Mouse (Mus musculus) mouse embryonic stem cell (cell line): ENCODE results near the gene Hoxd11.

Source experiments
- in situ Hi-C, 2 experiments: fragments of 300-500 bp; cut with MboI; formaldehyde crosslinking; loops; 1 replicate in 1 of 2; 3 replicates in 1 of 2; pipeline ENCODE4 v1.14.3; 2019 to 2020; ENCODE audit warnings: low sequenced_read_pairs in 2 of 2, low pct_unique_long_range_greater_than_20kb in 1 of 2, mixed read lengths in 1 of 2; ENCODE audit not compliant: unreplicated experiment in 1 of 2

Gene Hoxd11

DNA sequence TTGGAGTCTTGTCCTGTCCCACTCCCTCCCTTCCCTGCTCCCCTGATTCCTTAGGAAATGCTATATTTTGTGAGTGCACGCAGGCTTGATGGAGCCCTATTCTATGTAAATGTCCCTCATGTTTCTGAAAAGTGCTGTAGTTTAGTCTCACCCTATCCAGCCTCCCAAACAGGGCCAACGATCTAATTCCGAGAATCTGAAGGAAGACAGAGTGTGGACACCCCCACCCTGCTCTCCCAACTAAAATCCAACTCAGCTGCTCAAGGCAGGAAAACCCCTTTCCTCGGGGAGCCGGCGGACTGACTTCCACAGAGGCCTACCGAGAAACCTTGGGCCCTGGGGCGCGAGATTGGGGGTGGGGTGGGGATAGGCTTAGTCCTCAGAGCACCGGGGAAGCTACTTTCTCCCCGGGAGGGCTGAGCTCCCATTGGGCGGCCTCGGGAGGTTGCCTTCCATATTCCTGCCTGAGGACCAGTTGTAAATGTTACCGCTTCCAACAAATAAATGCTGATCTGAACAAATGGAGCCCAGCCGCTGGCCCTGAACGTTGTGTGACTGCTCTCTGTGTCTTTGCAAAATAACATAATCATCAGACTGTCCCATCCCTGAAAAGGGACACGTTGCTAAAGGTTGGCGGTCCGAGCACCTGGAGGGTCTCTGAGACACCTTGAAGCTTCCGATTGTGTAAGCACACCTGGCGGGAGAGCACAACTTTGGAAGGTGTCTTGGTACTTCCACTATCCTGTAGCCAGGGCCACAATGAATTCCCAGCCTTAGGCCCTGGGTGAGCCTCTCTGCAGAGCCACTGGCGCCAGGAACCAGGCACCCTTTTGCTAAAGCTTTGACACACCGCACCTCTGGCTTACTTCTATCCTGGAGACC, 20.5 kb downstream of the Hoxd11 start:
- in situ Hi-C loops: loop anchor here (5.0 to 25.0 kb wide), 4 partner anchors 37 to 887 kb away; no protein-coding TSS in a partner anchor

- in situ Hi-C loops: loop anchor here in 1 of 2 experiments (5.0 kb wide), 1 partner anchor 37 kb away; no protein-coding TSS in a partner anchor
These were observed 21.3 kb downstream of the Hoxd11 start for GRCm38 (mm10) chr2:74700546-74701112.

- in situ Hi-C loops: loop anchor here in 1 of 2 experiments (5.0 kb wide), 1 partner anchor 35 kb away; no protein-coding TSS in a partner anchor
These were observed 22.8 kb downstream of the Hoxd11 start for GRCm38 (mm10) chr2:74701949-74702819.

DNA sequence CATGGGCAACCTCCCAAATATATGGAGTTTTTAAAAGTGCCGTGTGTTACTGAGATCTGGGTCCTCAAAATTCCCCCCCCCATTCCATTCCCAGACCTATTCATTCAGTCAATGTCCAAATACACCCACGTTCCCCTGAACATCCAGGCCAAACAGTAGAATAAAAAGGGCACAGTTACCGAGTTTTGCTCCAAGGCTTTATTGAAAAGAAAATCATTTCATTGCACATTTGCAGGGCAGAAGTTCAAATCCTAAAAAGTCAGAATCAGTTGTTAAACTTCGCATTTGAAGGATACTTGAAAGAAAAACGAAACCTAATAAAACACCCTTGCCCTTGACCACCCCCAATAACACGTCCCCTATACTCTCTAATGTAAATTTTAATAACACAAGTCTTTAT, 23.5 kb downstream of the Hoxd11 start:
- in situ Hi-C loops: loop anchor here in 1 of 2 experiments (5.0 kb wide), 1 partner anchor 34 kb away; no protein-coding TSS in a partner anchor

GRCm38 (mm10) chr2:74703317-74703716, 24.0 kb downstream of the Hoxd11 start:
- in situ Hi-C loops: loop anchor here in 1 of 2 experiments (5.0 kb wide), 1 partner anchor 34 kb away; no protein-coding TSS in a partner anchor

GRCm38 (mm10) chr2:74703720-74704392, 24.5 kb downstream of the Hoxd11 start:
- in situ Hi-C loops: loop anchor here in 1 of 2 experiments (5.0 kb wide), 1 partner anchor 33 kb away; no protein-coding TSS in a partner anchor

DNA sequence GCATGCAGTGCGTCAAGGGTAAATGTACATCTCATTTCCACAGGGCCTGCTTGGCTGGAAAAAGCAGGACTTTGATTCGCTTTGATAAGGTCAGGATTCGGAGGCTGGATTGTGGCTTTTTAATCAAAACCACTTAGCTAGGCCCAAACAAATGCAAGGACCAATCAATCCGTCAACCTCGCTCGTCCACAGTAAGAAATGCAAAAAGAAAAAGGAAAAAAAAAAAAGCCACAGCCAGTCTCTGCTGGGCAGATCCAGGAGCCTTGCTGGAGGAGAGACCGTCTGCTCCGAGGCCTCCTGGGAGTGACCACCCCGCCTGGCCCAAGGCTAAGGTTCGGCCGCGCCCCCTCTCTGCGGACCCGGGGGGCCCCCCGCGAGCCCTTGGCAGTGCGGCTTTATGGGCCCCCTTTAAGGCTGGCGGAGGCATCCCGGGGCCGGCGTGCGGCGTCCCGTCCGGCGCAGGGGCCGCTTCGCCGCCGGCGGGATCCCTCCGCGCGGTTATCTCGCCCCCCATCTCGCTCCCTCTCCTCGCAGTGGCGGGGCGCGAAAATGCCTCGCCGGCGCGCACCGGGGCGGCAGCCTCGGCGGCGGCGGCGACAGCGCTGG, 25.1 kb downstream of the Hoxd11 start, which contains the start of gene Hoxd8:
Gene Hoxd8, plus strand, starts transcription at position 223 of the 606 bp plus-strand sequence.
- in situ Hi-C loops: loop anchor here in 1 of 2 experiments (5.0 kb wide), 1 partner anchor 33 kb away; no protein-coding TSS in a partner anchor

DNA sequence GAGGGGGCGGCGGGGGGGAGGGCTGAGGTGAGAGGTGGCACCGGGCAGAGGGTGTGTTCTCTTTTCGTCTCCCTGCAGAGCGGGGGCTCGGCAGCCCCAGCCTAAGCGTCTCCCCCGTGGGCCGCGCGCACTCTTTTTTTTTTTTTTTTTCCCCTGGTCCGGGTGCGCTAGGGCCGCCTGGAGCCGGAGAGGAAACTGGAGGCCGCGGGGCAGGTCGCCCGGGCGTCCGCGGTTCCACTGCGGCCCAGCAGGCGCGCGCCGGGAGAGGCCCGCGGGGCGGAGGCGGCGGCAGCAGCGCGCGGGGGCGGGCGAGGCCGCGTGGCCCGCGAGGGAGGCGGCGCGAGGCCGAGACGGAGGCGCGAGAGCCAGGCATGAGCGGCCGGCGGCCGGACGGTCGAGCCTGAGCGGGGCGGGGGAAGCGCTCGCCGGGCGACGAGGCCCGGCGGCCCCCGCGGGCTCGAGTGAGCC, 25.7 kb downstream of the Hoxd11 start:
- in situ Hi-C loops: loop anchor here in 1 of 2 experiments (5.0 kb wide), 1 partner anchor 32 kb away; no protein-coding TSS in a partner anchor

DNA sequence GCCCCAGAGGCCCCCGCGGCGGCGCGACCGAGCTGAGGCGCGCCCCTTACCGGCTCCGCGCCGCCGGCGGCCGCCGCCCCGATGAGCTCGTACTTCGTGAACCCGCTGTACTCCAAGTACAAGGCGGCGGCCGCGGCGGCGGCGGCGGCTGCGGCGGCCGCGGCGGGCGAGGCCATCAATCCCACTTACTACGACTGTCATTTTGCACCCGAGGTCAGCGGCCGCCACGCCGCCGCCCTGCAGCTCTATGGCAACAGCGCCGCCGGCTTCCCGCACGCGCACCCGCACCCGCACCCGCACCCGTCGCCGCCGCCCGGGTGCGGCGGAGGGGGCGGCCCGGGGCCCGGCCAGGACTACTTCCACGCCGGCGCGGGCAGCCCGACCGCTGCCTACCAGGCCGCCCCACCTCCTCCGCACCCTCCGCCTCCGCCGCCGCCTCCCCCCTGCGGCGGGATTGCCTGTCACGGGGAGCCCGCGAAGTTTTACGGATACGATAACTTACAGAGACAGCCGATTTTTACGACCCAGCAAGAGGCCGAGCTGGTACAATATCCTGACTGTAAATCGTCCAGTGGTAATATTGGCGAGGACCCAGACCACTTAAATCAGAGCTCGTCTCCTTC, 26.2 kb downstream of the Hoxd11 start:
- in situ Hi-C loops: no loop called here

DNA sequence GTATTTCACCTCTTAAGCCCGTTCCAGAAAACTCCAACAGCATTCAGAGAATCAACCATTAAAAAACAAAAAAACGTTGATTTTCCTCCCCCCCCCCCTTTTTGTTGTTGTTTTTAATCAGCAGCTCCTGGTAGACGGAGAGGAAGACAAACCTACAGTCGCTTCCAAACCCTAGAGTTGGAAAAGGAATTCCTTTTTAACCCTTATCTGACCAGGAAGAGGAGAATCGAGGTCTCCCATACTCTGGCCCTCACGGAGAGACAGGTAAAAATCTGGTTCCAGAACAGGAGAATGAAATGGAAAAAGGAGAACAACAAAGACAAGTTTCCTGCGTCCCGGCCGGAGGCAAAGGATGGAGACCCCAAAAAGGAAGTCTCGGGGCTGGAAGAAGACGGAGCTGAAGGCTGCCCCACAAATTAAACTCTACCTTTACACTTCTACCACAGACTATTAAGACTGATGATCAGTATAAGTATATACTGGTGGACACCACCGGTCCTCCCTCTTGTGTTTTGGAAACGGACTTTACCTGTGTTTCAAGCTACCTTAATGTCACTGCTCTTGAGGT, 27.1 kb downstream of the Hoxd11 start:
- in situ Hi-C loops: no loop called here

DNA sequence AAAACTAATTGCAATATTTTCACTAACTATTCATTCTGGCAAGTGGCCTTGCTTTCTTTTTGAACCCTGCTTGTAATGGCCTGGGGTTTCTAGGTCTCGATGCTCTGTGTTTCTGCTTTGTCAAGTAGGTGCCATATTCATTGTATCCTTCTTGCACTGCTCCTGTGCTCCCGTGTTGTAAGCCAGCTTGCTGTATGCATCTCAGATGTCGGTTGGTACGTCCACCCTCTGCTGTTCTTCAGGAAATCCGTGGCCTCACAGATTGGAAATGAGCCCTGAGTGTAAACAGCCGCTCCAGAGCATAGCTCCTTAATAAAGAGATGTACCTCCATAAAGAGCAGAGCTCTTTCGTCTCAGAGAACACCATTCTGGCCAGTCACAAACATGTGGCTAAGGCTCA, 28.2 kb downstream of the Hoxd11 start:
- in situ Hi-C loops: no loop called here

DNA sequence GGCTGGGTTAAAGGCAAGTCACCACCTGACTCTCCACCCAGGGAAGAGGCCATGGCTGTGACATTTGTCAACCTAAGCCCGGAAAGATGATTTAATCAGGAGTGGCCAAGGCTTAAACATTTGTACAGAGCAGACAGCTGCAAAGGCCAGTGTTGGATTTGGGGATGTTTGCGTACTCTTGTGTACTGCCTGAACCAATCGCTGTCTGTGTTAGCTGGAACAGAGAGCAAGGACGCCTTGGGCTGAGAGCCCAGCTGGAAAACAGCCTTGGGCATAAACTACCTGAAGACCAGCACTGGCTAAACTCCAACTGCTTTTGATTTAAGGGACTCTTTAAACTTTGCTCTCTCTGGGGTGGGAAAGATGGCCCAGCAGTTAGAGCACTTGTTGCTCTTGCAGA, 29.3 kb downstream of the Hoxd11 start:
- in situ Hi-C loops: no loop called here

DNA sequence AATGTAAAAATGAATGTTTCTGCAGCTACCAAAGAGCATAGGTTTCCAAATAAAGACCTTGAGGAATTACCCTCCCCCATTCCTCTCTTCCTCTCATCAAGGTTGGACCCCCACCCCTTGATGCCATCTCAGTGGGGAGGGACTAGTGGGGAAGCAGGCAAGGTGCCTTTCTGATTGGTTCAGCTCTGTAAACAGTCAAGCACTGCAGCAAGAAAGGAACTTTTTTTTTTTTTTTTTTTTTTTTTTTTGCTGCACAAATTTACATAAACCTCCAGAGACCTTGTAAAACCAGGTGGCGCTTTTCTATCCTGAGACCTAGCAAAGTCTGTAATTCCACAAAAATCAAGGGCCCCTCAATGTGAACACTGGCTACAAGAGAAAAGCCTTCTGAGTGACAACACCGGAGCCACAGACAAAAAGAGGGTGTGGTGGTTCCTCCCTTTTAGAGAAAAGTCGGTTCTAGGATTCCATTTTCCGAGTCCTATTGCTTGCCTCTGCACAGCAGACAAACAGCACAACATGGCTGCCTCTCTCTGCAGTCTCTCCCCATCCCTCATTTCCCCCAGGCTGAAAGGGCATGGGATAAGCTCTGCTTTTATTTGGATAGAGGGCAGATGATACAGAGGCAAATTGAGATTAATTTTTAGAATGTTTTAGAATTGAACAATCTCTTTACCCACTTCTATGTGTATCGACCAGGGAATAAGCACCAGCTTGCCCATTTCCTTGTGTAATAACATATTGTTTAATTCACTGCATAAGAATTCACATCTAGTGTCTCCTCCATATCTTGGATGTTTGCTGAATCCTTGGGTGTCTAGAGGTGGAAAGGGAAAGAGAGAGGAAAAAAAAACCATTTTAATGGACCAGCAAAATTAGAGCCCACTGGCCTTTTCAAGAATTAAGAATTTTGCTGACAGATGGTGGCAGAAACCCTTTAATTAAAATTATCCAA, 30.4 kb downstream of the Hoxd11 start:
- in situ Hi-C loops: no loop called here

DNA sequence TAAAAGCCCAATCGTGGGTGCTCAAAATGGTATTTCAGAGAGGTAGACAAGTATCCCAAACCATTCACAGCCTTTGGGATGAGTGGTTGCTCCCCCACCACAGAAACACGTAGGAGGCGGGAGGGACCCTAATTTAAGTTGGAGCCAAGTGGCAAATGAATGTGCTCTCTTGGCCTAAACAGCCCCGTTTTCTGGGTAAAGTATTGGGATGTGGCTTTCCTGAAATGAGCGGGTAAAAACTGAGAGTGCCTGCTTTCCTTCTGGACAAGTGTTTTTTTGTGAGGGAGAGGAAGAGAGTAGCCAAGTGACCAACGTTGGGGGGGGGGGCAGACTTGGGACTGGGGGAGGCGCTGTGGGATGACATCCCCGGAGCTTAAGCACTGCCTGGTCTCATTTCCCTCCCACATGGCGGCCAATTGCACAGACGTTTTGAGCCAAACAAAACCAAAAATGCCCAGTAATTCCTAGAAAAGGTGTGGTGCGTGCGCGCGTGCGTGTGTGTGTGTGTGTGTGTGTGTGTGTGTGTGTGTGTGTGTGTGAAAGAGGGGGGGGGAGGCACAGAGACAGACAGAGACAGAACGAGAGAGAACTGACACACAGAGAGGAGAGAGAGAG, 31.7 kb downstream of the Hoxd11 start:
- in situ Hi-C loops: no loop called here
